Mouse (Mus musculus): ENCODE data around the gene Rpia. TPM values are rescaled to one million over a fixed set of nuclear protein-coding genes. Genes with fewer than 3 reads are reported as not detected.
"Not testable (repeated sequence)": the region's sequence is repeated elsewhere in the genome, so short reads cannot be mapped to it uniquely, and the experiment has no call there.

The Rpia gene
- total and polyA plus RNA-seq, 3 experiments: 25.8 to 128 (median 41.5) TPM

GRCm38 (mm10) chr6:70829451-70829850 is 37.4 kb upstream of the Rpia start:
- Histone ChIP-seq H3K27me3 (ENCODE audit: insufficient read depth, low read length) (peaks cover 25% of the 10 kb centered on the region), H3K36me3 (replicated peaks) (no peaks in the 10 kb centered on the region), H3K9me3 (replicated peaks) (no peaks in the 10 kb centered on the region), H3K4me3 (ENCODE audit: low read depth, low read length) (no peak overlapping the region), H3K4me1 (ENCODE audit: insufficient read depth, low read depth, low read length) (peaks cover 7% of the 10 kb centered on the region)
- TF ChIP-seq GATA1 (IDR thresholded peaks at IDR 0.05; ENCODE audit: borderline replicate concordance, low read length): no peak
- no peak for TF ChIP-seq CTCF (IDR thresholded peaks at IDR 0.05; ENCODE audit: low read depth, low read length)
- TF ChIP-seq GATA2 (IDR thresholded peaks at IDR 0.05; ENCODE audit: borderline replicate concordance, low read depth, low read length): no peak
- no peak for TF ChIP-seq TAL1 (conservative IDR thresholded peaks at IDR 0.05; ENCODE audit: low read depth, low read length)
- TF ChIP-seq POLR2AphosphoS5 (IDR thresholded peaks at IDR 0.05; ENCODE audit: insufficient replicate concordance, low read depth, low read length): no peak
- DNase-seq (ENCODE audit: low spot score) (no peak), ATAC-seq (ENCODE audit: extremely low read depth, insufficient number of reproducible peaks, low FRiP score, poor library complexity, severe bottlenecking) (no peak)

DNA sequence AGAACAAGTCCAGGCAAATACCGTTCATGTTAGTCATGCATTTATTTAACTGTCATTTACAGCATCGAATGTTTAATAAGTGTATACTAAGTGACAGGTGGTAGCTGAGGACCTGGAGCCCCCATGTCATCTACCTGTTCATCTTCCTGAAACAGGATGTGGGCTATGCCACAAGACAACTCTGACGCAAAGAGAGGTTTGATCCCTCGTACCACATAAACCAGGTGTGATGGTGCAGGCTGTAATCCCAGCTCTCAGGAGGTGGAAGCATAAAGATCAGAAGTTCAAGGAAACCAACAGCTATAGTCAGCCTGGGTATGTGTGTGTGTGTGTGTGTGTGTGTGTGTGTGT is 32.9 kb upstream of the Rpia start:
- no peaks in the 10 kb centered on the region for H3K36me3 ChIP-seq (replicated peaks)
- no peaks in the 10 kb centered on the region for H3K9me3 ChIP-seq (replicated peaks)
- peaks cover 12% of the 10 kb centered on the region for H3K4me1 ChIP-seq (ENCODE audit: insufficient read depth, low read depth, low read length)
- TF ChIP-seq CTCF (IDR thresholded peaks at IDR 0.05; ENCODE audit: low read depth, low read length) (no peak), GATA2 (IDR thresholded peaks at IDR 0.05; ENCODE audit: borderline replicate concordance, low read depth, low read length) (no peak), POLR2AphosphoS5 (IDR thresholded peaks at IDR 0.05; ENCODE audit: insufficient replicate concordance, low read depth, low read length) (no peak), GATA1 (IDR thresholded peaks at IDR 0.05; ENCODE audit: borderline replicate concordance, low read length) (no peak), TAL1 (conservative IDR thresholded peaks at IDR 0.05; ENCODE audit: low read depth, low read length) (no peak)
- DNase-seq (ENCODE audit: low spot score) (no peak), ATAC-seq (ENCODE audit: extremely low read depth, insufficient number of reproducible peaks, low FRiP score, poor library complexity, severe bottlenecking) (no peak)
- H3K27me3 ChIP-seq (ENCODE audit: insufficient read depth, low read length): peaks cover 25% of the 10 kb centered on the region
- H3K4me3 ChIP-seq (ENCODE audit: low read depth, low read length): no peak overlapping the region

DNA sequence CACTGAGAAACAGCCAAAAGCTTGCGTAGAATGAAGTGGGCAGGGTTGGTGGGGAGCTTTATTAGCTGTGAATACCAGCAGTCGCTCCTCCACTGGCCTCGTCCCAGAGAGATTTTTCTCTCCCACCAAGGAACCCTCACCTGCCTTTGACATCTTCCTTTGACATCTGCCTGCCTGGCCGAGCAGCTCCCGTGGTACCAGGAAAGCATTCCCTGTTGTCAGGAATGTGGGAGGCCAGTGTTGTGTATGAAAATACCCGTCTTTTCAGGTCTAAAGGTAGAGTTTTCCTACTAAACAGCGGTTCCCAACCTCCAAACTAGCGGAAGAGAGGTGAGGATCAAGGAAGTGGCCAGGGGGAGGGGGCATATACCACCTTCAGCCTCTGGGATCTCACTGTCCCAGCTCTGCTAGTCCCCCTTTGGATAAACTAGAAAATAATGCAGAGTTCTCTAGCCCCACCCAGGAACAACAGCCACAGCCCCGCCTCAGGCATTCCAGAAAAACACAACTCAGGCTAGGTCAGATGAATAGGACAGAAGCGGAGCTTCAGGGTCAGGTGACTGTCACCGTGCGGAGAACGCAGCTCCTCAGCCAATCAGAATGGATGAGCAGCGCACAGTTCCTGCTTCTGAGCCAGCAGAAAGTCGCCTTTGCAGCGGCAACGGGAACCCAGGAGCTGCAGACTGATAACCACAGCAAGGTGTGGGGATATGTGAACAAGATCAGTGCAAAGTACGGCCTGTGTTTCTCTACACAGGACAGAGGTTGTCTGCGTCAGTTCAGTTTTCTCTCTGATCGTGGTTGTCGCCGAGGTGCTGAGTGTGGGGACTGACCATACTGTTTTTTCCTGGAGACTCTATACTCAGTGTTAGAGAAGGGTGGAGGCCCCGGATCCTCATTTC is 32.3 kb upstream of the Rpia start:
- no peak overlapping the region; the same call in 1 of the 2 replicates for H3K4me3 ChIP-seq (ENCODE audit: low read depth, low read length)
- H3K36me3 ChIP-seq (replicated peaks): no peaks in the 10 kb centered on the region
- peaks cover 21% of the 10 kb centered on the region for H3K27me3 ChIP-seq (ENCODE audit: insufficient read depth, low read length)
- H3K4me1 ChIP-seq (ENCODE audit: insufficient read depth, low read depth, low read length): peaks cover 12% of the 10 kb centered on the region
- H3K9me3 ChIP-seq (replicated peaks): no peaks in the 10 kb centered on the region
- ATAC-seq (ENCODE audit: extremely low read depth, insufficient number of reproducible peaks, low FRiP score, poor library complexity, severe bottlenecking) (no peak), DNase-seq (ENCODE audit: low spot score) (no peak)
- TF ChIP-seq GATA2 (IDR thresholded peaks at IDR 0.05; ENCODE audit: borderline replicate concordance, low read depth, low read length) (no peak), CTCF (IDR thresholded peaks at IDR 0.05; ENCODE audit: low read depth, low read length) (no peak), GATA1 (IDR thresholded peaks at IDR 0.05; ENCODE audit: borderline replicate concordance, low read length) (no peak), TAL1 (conservative IDR thresholded peaks at IDR 0.05; ENCODE audit: low read depth, low read length) (no peak), POLR2AphosphoS5 (IDR thresholded peaks at IDR 0.05; ENCODE audit: insufficient replicate concordance, low read depth, low read length) (no peak)

GRCm38 (mm10) chr6:70823277-70823676 is 31.2 kb upstream of the Rpia start:
- H3K4me3 ChIP-seq (ENCODE audit: low read depth, low read length); DNase-seq (ENCODE audit: low spot score); ATAC-seq (ENCODE audit: extremely low read depth, insufficient number of reproducible peaks, low FRiP score, poor library complexity, severe bottlenecking); H3K36me3 ChIP-seq (replicated peaks); H3K9me3 ChIP-seq (replicated peaks): not testable (repeated sequence)
- peaks cover 12% of the 10 kb centered on the region for H3K4me1 ChIP-seq (ENCODE audit: insufficient read depth, low read depth, low read length)
- peaks cover 19% of the 10 kb centered on the region for H3K27me3 ChIP-seq (ENCODE audit: insufficient read depth, low read length)

DNA sequence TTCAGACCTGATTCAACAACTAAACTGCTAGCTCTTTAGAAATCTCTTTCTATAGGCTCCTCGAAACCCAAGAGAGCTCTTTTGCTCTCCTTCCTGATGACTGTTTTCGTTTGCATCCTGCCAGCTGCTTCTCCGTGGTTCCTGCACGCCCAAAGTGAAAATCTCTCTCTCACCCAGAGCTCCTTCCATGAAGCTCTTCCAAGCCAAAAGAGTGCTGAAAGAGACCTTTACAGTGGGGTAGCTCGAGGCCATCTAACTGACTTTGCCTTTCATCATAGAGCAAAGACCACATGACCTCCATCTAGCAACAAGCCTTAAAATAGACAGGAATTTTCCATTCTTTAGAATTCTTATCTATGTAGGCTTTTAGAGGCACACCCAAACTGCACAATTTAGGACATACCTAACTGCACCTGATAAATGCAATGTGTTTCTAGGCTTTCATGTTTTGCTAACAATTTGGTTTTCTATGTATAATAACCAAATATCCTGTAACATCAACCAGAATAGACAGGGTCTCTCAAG is 30.4 kb upstream of the Rpia start:
- H3K4me3 ChIP-seq (ENCODE audit: low read depth, low read length): no peak overlapping the region
- DNase-seq (ENCODE audit: low spot score) (no peak), ATAC-seq (ENCODE audit: extremely low read depth, insufficient number of reproducible peaks, low FRiP score, poor library complexity, severe bottlenecking) (no peak)
- H3K36me3 ChIP-seq (replicated peaks): no peaks in the 10 kb centered on the region
- H3K4me1 ChIP-seq (ENCODE audit: insufficient read depth, low read depth, low read length): peaks cover 12% of the 10 kb centered on the region
- TF ChIP-seq CTCF (IDR thresholded peaks at IDR 0.05; ENCODE audit: low read depth, low read length) (no peak), GATA2 (IDR thresholded peaks at IDR 0.05; ENCODE audit: borderline replicate concordance, low read depth, low read length) (no peak), POLR2AphosphoS5 (IDR thresholded peaks at IDR 0.05; ENCODE audit: insufficient replicate concordance, low read depth, low read length) (no peak), TAL1 (conservative IDR thresholded peaks at IDR 0.05; ENCODE audit: low read depth, low read length) (no peak), GATA1 (IDR thresholded peaks at IDR 0.05; ENCODE audit: borderline replicate concordance, low read length) (no peak)
- H3K9me3 ChIP-seq (replicated peaks): no peaks in the 10 kb centered on the region
- peaks cover 15% of the 10 kb centered on the region; the same call in 1 of the 2 replicates for H3K27me3 ChIP-seq (ENCODE audit: insufficient read depth, low read length)

GRCm38 (mm10) chr6:70821566-70821965 is 29.5 kb upstream of the Rpia start:
- H3K4me1 ChIP-seq (ENCODE audit: insufficient read depth, low read depth, low read length): peaks cover 12% of the 10 kb centered on the region
- H3K9me3 ChIP-seq (replicated peaks): no peaks in the 10 kb centered on the region
- ATAC-seq (ENCODE audit: extremely low read depth, insufficient number of reproducible peaks, low FRiP score, poor library complexity, severe bottlenecking): no peak
- H3K36me3 ChIP-seq (replicated peaks): no peaks in the 10 kb centered on the region
- TF ChIP-seq GATA1 (IDR thresholded peaks at IDR 0.05; ENCODE audit: borderline replicate concordance, low read length) (no peak), TAL1 (conservative IDR thresholded peaks at IDR 0.05; ENCODE audit: low read depth, low read length) (no peak), CTCF (IDR thresholded peaks at IDR 0.05; ENCODE audit: low read depth, low read length) (no peak), POLR2AphosphoS5 (IDR thresholded peaks at IDR 0.05; ENCODE audit: insufficient replicate concordance, low read depth, low read length) (no peak), GATA2 (IDR thresholded peaks at IDR 0.05; ENCODE audit: borderline replicate concordance, low read depth, low read length) (no peak)
- peaks cover 10% of the 10 kb centered on the region; the same call in 1 of the 2 replicates for H3K27me3 ChIP-seq (ENCODE audit: insufficient read depth, low read length)
- DNase-seq (ENCODE audit: low spot score): no peak
- H3K4me3 ChIP-seq (ENCODE audit: low read depth, low read length): no peak overlapping the region
